Mouse (Mus musculus): ENCODE measurements around the gene Ak9. TPM values are rescaled to one million over a fixed set of nuclear protein-coding genes. Genes with fewer than 3 reads are reported as not detected.
"Not testable (repeated sequence)": the region's sequence is repeated elsewhere in the genome, so short reads cannot be mapped to it uniquely, and the experiment has no call there.

Ak9 gene
- polyA plus RNA-seq, 1 experiment from 2014 or later: 0.14 TPM

DNA sequence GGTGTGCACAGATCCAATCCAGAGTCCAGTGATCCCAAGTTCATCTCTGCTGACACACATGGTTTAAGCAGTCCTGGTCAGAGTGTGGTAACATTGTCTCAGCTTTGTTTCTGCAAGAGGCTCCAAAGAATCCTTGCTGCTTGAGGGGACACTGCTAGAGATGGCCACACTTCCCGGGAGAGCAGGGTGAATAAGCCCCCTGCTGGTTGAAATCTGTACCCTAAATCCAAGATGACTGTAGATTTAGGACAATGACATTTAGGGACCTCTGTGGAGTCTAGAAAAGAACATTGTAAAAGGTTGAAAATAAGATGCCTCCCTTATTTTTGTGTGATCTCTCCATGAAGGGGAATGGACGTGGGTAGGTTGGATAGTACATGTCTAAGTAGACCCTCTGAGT lies 89.8 kb downstream of the Ak9 start:
- ATAC-seq: no peak

GRCm38 (mm10) chr10:41401097-41401496 lies 97.3 kb downstream of the Ak9 start:
- no peaks in the 10 kb centered on the region for H3K9me3 ChIP-seq (ENCODE audit: control insufficient read depth, low read length)
- WGBS: 85% methylated on average over 3 of the region's 3 CpGs
- H3K36me3 ChIP-seq (ENCODE audit: control insufficient read depth, insufficient read depth): no peaks in the 10 kb centered on the region
- no peak for ATAC-seq
- H3K4me3 ChIP-seq (replicated peaks; ENCODE audit: low read length): no peak overlapping the region
- no peaks in the 10 kb centered on the region for H3K27me3 ChIP-seq (replicated peaks; ENCODE audit: control insufficient read depth, insufficient read depth, low read length)
- H3K27ac ChIP-seq (ENCODE audit: low read length): no peak overlapping the region
- H3K4me1 ChIP-seq (replicated peaks; ENCODE audit: control insufficient read depth, insufficient read depth, low read length): no peaks in the 10 kb centered on the region
- H3K4me2 ChIP-seq (ENCODE audit: low read length): no peak overlapping the region
- H3K9ac ChIP-seq (replicated peaks; ENCODE audit: low read depth, low read length): no peak overlapping the region

More for the DNA sequence above, 89.8 kb downstream of the Ak9 start:
- Histone ChIP-seq H3K27ac (ENCODE audit: low read length) (no peak overlapping the region), H3K9me3 (ENCODE audit: control insufficient read depth, low read length) (no peaks in the 10 kb centered on the region), H3K4me1 (replicated peaks; ENCODE audit: control insufficient read depth, insufficient read depth, low read length) (no peaks in the 10 kb centered on the region), H3K9ac (replicated peaks; ENCODE audit: low read depth, low read length) (no peak overlapping the region), H3K36me3 (ENCODE audit: control insufficient read depth, insufficient read depth) (no peaks in the 10 kb centered on the region), H3K4me2 (ENCODE audit: low read length) (no peak overlapping the region), H3K27me3 (replicated peaks; ENCODE audit: control insufficient read depth, insufficient read depth, low read length) (no peaks in the 10 kb centered on the region), H3K4me3 (replicated peaks; ENCODE audit: low read length) (no peak overlapping the region)
- 53% methylated on average over 2 of the region's 2 CpGs for WGBS

DNA sequence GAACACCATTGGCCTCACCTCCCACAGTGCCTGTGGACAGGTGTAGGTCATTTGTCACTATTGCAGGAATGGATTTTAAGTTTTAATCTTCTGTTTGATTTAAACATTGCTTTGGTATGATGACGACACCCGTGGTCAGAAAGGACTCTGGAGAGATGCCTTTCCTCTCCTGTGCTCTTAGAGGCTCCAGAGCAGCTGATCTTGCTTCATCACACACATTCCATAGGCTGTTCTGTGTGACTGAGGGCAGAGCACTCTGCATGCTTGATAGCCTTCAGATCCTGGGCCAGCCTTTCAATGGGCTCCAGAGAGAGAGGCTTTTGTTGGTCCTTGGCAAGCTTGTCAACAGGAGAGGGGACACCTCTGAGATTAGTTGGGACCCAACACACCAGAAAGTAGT lies 99.6 kb downstream of the Ak9 start:
- Histone ChIP-seq H3K4me1 (replicated peaks; ENCODE audit: control insufficient read depth, insufficient read depth, low read length) (no peaks in the 10 kb centered on the region), H3K27me3 (replicated peaks; ENCODE audit: control insufficient read depth, insufficient read depth, low read length) (no peaks in the 10 kb centered on the region), H3K9ac (replicated peaks; ENCODE audit: low read depth, low read length) (no peak overlapping the region), H3K4me3 (replicated peaks; ENCODE audit: low read length) (no peak overlapping the region), H3K36me3 (ENCODE audit: control insufficient read depth, insufficient read depth) (no peaks in the 10 kb centered on the region), H3K27ac (ENCODE audit: low read length) (no peak overlapping the region), H3K4me2 (ENCODE audit: low read length) (no peak overlapping the region), H3K9me3 (ENCODE audit: control insufficient read depth, low read length) (no peaks in the 10 kb centered on the region)
- 72% methylated on average over 2 of the region's 2 CpGs for whole genome bisulfite sequencing
- ATAC-seq: no peak

- ATAC-seq: no peak
- WGBS: 44% methylated on average over 3 of the region's 3 CpGs
- H3K4me1 ChIP-seq (replicated peaks; ENCODE audit: control insufficient read depth, insufficient read depth, low read length): no peaks in the 10 kb centered on the region
- no peak overlapping the region for H3K27ac ChIP-seq (ENCODE audit: low read length)
- H3K4me3 ChIP-seq (replicated peaks; ENCODE audit: low read length): no peak overlapping the region
- H3K4me2 ChIP-seq (ENCODE audit: low read length): no peak overlapping the region
- H3K36me3 ChIP-seq (ENCODE audit: control insufficient read depth, insufficient read depth): no peaks in the 10 kb centered on the region
- no peaks in the 10 kb centered on the region for H3K9me3 ChIP-seq (ENCODE audit: control insufficient read depth, low read length)
- H3K27me3 ChIP-seq (replicated peaks; ENCODE audit: control insufficient read depth, insufficient read depth, low read length): no peaks in the 10 kb centered on the region
- no peak overlapping the region for H3K9ac ChIP-seq (replicated peaks; ENCODE audit: low read depth, low read length)
These were observed 100.3 kb downstream of the Ak9 start for GRCm38 (mm10) chr10:41403893-41404612.

- not testable (repeated sequence) for ATAC-seq; H3K4me1 ChIP-seq (replicated peaks; ENCODE audit: control insufficient read depth, insufficient read depth, low read length); H3K9me3 ChIP-seq (ENCODE audit: control insufficient read depth, low read length); H3K4me2 ChIP-seq (ENCODE audit: low read length); H3K4me3 ChIP-seq (replicated peaks; ENCODE audit: low read length); H3K9ac ChIP-seq (replicated peaks; ENCODE audit: low read depth, low read length); H3K27me3 ChIP-seq (replicated peaks; ENCODE audit: control insufficient read depth, insufficient read depth, low read length); H3K36me3 ChIP-seq (ENCODE audit: control insufficient read depth, insufficient read depth); H3K27ac ChIP-seq (ENCODE audit: low read length)
- 93% methylated on average over 4 of the region's 4 CpGs for WGBS
These were observed 106.4 kb downstream of the Ak9 start for GRCm38 (mm10) chr10:41410176-41410575.

DNA sequence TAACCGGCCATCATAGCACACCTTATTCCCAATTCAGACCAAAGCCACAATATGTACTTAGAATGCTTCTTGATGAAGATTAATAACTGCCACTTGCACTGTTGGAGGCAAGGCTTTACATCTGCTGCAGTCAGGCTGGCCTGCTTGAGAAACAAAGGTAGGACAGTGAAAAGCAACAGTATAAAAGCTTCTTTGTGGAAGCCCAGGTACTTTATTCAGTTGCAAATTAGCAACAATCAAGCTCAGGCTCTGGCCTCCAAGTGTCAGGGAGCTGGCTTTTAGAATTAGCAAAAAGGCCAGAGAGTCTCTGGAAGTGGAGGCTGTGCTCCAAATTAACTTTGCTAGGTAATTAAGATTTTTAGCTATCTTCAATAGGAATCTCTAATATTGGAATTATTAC lies 107.0 kb downstream of the Ak9 start:
- 92% methylated on average over 1 of the region's 1 CpGs for WGBS
- not testable (repeated sequence) for H3K4me2 ChIP-seq (ENCODE audit: low read length)

DNA sequence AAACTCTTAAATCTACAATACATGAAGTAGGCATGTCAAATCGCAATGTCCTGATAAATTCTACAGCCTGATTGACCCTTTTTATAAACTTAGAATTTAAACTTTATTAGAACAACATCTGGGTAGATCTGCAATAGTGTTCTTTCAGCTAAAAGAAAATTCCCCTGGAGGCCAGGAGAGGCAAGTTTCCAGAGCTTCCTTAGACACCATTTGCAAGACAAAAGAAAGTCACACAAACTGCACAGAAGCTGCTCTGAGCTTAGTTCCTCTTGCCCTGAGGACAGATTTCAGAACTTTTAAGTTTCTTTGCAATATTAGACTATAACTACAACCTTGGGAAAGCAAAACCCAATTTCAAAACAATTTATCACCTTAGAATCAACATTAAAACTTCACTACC lies 109.7 kb downstream of the Ak9 start:
- not testable (repeated sequence) for H3K4me3 ChIP-seq (replicated peaks; ENCODE audit: low read length); H3K4me1 ChIP-seq (replicated peaks; ENCODE audit: control insufficient read depth, insufficient read depth, low read length); H3K27me3 ChIP-seq (replicated peaks; ENCODE audit: control insufficient read depth, insufficient read depth, low read length); H3K9ac ChIP-seq (replicated peaks; ENCODE audit: low read depth, low read length); H3K9me3 ChIP-seq (ENCODE audit: control insufficient read depth, low read length); H3K4me2 ChIP-seq (ENCODE audit: low read length); ATAC-seq; H3K36me3 ChIP-seq (ENCODE audit: control insufficient read depth, insufficient read depth); H3K27ac ChIP-seq (ENCODE audit: low read length)
- WGBS: 87% methylated on average over 1 of the region's 1 CpGs

More for the DNA sequence above, 107.0 kb downstream of the Ak9 start:
- H3K4me1 ChIP-seq (replicated peaks; ENCODE audit: control insufficient read depth, insufficient read depth, low read length); ATAC-seq; H3K9me3 ChIP-seq (ENCODE audit: control insufficient read depth, low read length); H3K27ac ChIP-seq (ENCODE audit: low read length); H3K9ac ChIP-seq (replicated peaks; ENCODE audit: low read depth, low read length); H3K4me3 ChIP-seq (replicated peaks; ENCODE audit: low read length); H3K27me3 ChIP-seq (replicated peaks; ENCODE audit: control insufficient read depth, insufficient read depth, low read length); H3K36me3 ChIP-seq (ENCODE audit: control insufficient read depth, insufficient read depth): not testable (repeated sequence)

GRCm38 (mm10) chr10:41415368-41415767 lies 111.6 kb downstream of the Ak9 start:
- H3K9ac ChIP-seq (replicated peaks; ENCODE audit: low read depth, low read length); H3K4me3 ChIP-seq (replicated peaks; ENCODE audit: low read length); H3K4me2 ChIP-seq (ENCODE audit: low read length); H3K27ac ChIP-seq (ENCODE audit: low read length); H3K9me3 ChIP-seq (ENCODE audit: control insufficient read depth, low read length); ATAC-seq; H3K4me1 ChIP-seq (replicated peaks; ENCODE audit: control insufficient read depth, insufficient read depth, low read length); H3K27me3 ChIP-seq (replicated peaks; ENCODE audit: control insufficient read depth, insufficient read depth, low read length); H3K36me3 ChIP-seq (ENCODE audit: control insufficient read depth, insufficient read depth): not testable (repeated sequence)
- 91% methylated on average over 2 of the region's 2 CpGs for whole genome bisulfite sequencing

DNA sequence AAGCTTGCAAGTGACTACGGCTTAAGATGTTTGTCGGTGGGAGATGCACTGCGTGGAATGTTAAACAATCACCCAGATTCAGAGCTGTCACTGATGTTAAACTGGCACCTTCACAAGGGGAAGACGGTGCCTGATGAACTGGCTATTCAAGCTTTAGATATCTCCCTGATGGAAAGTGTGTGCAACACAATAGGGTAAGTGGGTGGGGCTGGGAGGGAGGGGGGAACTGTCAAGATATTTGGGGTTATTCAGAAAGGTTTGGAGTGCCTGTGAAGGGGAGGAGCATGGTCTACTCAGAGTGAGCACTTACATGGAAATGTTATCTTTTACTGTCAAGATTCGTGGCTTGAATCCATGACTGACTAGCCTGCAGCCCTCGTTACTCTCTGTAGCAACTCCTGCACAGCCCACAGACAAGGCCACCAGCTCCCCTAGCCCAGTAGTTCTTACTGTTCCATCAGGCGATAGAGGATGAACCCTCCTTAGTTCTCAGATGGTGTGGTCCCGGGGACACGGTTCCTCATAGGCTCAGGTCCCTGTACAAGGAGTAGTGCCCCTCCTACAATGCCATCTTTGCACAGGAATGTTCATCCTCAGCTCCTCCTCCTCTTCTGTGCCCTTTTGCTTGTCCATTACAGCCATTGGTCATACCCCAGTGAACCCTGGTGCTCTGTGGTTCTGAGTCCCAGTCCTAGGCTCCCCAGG lies 116.9 kb downstream of the Ak9 start:
- ATAC-seq: no peak
- Histone ChIP-seq H3K27ac (ENCODE audit: low read length) (no peak overlapping the region), H3K4me1 (replicated peaks; ENCODE audit: control insufficient read depth, insufficient read depth, low read length) (no peaks in the 10 kb centered on the region), H3K27me3 (replicated peaks; ENCODE audit: control insufficient read depth, insufficient read depth, low read length) (no peaks in the 10 kb centered on the region), H3K36me3 (ENCODE audit: control insufficient read depth, insufficient read depth) (no peaks in the 10 kb centered on the region), H3K9me3 (ENCODE audit: control insufficient read depth, low read length) (peaks cover under 1% of the 10 kb centered on the region; the same call in 1 of the 2 replicates), H3K4me2 (ENCODE audit: low read length) (no peak overlapping the region), H3K4me3 (replicated peaks; ENCODE audit: low read length) (no peak overlapping the region), H3K9ac (replicated peaks; ENCODE audit: low read depth, low read length) (no peak overlapping the region)
- 80% methylated on average over 9 of the region's 9 CpGs for WGBS
